Mouse (Mus musculus) megakaryocyte, embryonic 14.5 days (primary cell): ENCODE measurements around the gene D630045J12Rik. TPM values are rescaled to one million over a fixed set of nuclear protein-coding genes. Genes with fewer than 3 reads are reported as not detected.

ENCODE experiments used
- H3K27me3 ChIP-seq: replicated peaks from 2 replicates; pipeline ENCODE3; 2012; ENCODE audit warnings: inconsistent platforms
- H3K36me3 ChIP-seq: replicated peaks from 2 replicates; pipeline ENCODE3; 2012; ENCODE audit warnings: low read length, inconsistent platforms, mixed read lengths
- H3K4me1 ChIP-seq: 2 replicates; pipeline ENCODE4 v1.6.1; 2012; ENCODE audit warnings: inconsistent platforms
- H3K4me3 ChIP-seq: replicated peaks from 2 replicates; pipeline ENCODE3; 2012; ENCODE audit warnings: moderate library complexity, mild to moderate bottlenecking, inconsistent platforms
- H3K9me3 ChIP-seq: 2 replicates; pipeline ENCODE4 v1.6.1; 2012; ENCODE audit warnings: inconsistent platforms
- FLI1 ChIP-seq: IDR thresholded peaks from 2 replicates; pipeline ENCODE4 v1.6.1; 2012; ENCODE audit warnings: low read length, inconsistent platforms, mixed read lengths
- GATA1 ChIP-seq: IDR thresholded peaks from 3 replicates; pipeline ENCODE4 v1.6.1; 2012; ENCODE audit warnings: mixed read lengths, low read length, inconsistent platforms, borderline replicate concordance
- polyA plus RNA-seq: library from polyadenylated mRNA; stranded (reverse); fragments of >175 nt; gene quantifications from 2 replicates; pipeline ENCODE4 v1.2.3, GENCODE M21; 2012; ENCODE audit warnings: low replicate concordance; ENCODE audit not compliant: insufficient read depth

D630045J12Rik gene
- polyA plus RNA-seq, 1 experiment: 0.17 TPM

DNA sequence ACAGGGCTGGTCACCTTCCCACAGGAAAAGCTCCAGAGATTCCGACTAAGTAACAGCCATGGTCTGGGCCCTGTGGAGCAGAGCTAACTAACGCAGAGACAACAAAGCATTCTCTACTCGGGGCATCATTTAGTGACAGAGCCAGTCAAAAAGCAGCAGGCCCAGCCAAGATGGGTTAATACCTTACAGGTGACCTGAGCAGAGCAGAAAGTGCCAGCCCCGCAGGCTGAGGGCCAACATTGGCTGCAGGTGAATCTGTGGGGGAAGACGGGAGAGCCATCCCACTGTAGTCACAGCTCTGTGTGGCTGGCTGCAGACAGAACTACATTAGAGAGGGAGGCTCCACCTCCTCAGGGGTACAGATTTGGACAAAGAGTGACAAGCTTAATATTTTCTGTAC, 106.5 kb downstream of the D630045J12Rik start:
- TF ChIP-seq FLI1: no peak
- TF ChIP-seq GATA1: no peak
- peaks cover 8% of the 10 kb centered on the region for H3K27me3 ChIP-seq
- H3K4me1 ChIP-seq: 0 out of 2 replicates have a peak, but pooled peaks cover 5% of the 10 kb centered on the region
- no peaks in the 10 kb centered on the region for H3K36me3 ChIP-seq
- H3K9me3 ChIP-seq: no peaks in the 10 kb centered on the region
- H3K4me3 ChIP-seq: no peak overlapping the region

GRCm38 (mm10) chr6:38145463-38146065, 108.2 kb downstream of the D630045J12Rik start:
- Histone ChIP-seq H3K4me1 (0 out of 2 replicates have a peak, but pooled peaks cover 2% of the 10 kb centered on the region), H3K36me3 (no peaks in the 10 kb centered on the region), H3K4me3 (no peak overlapping the region), H3K27me3 (peaks cover 6% of the 10 kb centered on the region), H3K9me3 (no peaks in the 10 kb centered on the region)
- TF ChIP-seq FLI1 (no peak), GATA1 (no peak)

- peaks cover 6% of the 10 kb centered on the region for H3K27me3 ChIP-seq
- H3K4me1 ChIP-seq: no peaks in the 10 kb centered on the region
- H3K9me3 ChIP-seq: no peaks in the 10 kb centered on the region
- TF ChIP-seq FLI1 (no peak), GATA1 (no peak)
- H3K4me3 ChIP-seq: no peak overlapping the region
- no peaks in the 10 kb centered on the region for H3K36me3 ChIP-seq
Observed at GRCm38 (mm10) chr6:38144161-38144998, 109.4 kb downstream of the D630045J12Rik start.

DNA sequence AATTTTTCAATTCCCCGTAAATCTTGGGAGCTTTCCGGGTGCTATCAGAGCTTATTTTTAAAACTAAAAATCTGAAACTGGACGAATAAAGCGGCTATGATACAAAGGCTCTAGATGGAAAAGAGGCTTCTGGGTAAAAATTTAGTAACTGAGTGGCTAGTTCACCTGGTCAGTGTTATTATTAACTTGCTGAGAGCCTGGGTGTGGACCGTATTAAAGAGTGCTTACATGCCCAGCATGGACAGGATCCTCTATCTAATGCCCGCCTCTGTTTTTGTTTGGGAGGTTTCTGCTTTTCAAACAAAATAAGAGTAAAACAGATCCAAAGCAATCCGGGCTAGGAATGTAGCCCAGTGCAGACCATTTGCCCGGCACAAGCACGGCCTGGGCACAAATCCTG, 113.4 kb downstream of the D630045J12Rik start:
- TF ChIP-seq FLI1: no peak
- TF ChIP-seq GATA1: no peak

GRCm38 (mm10) chr6:38139086-38139485, 114.7 kb downstream of the D630045J12Rik start:
- no peak for TF ChIP-seq FLI1
- TF ChIP-seq GATA1: no peak
- Histone ChIP-seq H3K27me3 (peaks cover 4% of the 10 kb centered on the region), H3K9me3 (no peaks in the 10 kb centered on the region), H3K4me3 (no peak overlapping the region), H3K4me1 (no peaks in the 10 kb centered on the region), H3K36me3 (no peaks in the 10 kb centered on the region)

More for the DNA sequence above, 113.4 kb downstream of the D630045J12Rik start:
- no peaks in the 10 kb centered on the region for H3K36me3 ChIP-seq
- no peaks in the 10 kb centered on the region for H3K4me1 ChIP-seq
- no peak overlapping the region for H3K4me3 ChIP-seq
- H3K27me3 ChIP-seq: peaks cover 4% of the 10 kb centered on the region
- no peaks in the 10 kb centered on the region for H3K9me3 ChIP-seq

- Histone ChIP-seq H3K9me3 (peaks cover 9% of the 10 kb centered on the region), H3K4me1 (no peaks in the 10 kb centered on the region), H3K36me3 (no peaks in the 10 kb centered on the region), H3K27me3 (no peaks in the 10 kb centered on the region), H3K4me3 (no peak overlapping the region)
- TF ChIP-seq GATA1 (no peak), FLI1 (no peak)
Observed at GRCm38 (mm10) chr6:38134806-38135559, 118.8 kb downstream of the D630045J12Rik start.

- Histone ChIP-seq H3K9me3 (peaks cover 18% of the 10 kb centered on the region), H3K27me3 (peaks cover 3% of the 10 kb centered on the region), H3K36me3 (no peaks in the 10 kb centered on the region), H3K4me3 (no peak overlapping the region), H3K4me1 (no peaks in the 10 kb centered on the region)
- TF ChIP-seq FLI1: no peak
- TF ChIP-seq GATA1: no peak
Observed at GRCm38 (mm10) chr6:38131801-38132231, 122.0 kb downstream of the D630045J12Rik start.

- H3K27me3 ChIP-seq: peaks cover 3% of the 10 kb centered on the region
- H3K9me3 ChIP-seq: peaks cover 18% of the 10 kb centered on the region
- H3K36me3 ChIP-seq: no peaks in the 10 kb centered on the region
- no peak overlapping the region for H3K4me3 ChIP-seq
- H3K4me1 ChIP-seq: no peaks in the 10 kb centered on the region
- TF ChIP-seq GATA1: no peak
Observed at GRCm38 (mm10) chr6:38129883-38130282, 123.9 kb downstream of the D630045J12Rik start.

GRCm38 (mm10) chr6:38128115-38128514, 125.7 kb downstream of the D630045J12Rik start:
- Histone ChIP-seq H3K4me1 (no peaks in the 10 kb centered on the region), H3K27me3 (peaks cover 5% of the 10 kb centered on the region), H3K9me3 (peaks cover 18% of the 10 kb centered on the region), H3K36me3 (no peaks in the 10 kb centered on the region), H3K4me3 (no peak overlapping the region)
- TF ChIP-seq GATA1: no peak
- no peak for TF ChIP-seq FLI1
